Mouse (Mus musculus): ENCODE results near the gene Cav3. TPM values are rescaled to one million over a fixed set of nuclear protein-coding genes. Genes with fewer than 3 reads are reported as not detected.
A peak's percentile ranks its signal among the peaks of the same experiment; 100 is the strongest.

The Cav3 gene
- polyA plus RNA-seq, 1 experiment, result 3.0 TPM

GRCm38 (mm10) chr6:112494620-112495081 is 35.3 kb downstream of the Cav3 start:
- no peak for TF ChIP-seq MAX (IDR thresholded peaks at IDR 0.05)
- TF ChIP-seq CTCF (IDR thresholded peaks at IDR 0.05; ENCODE audit: control insufficient read depth, insufficient read depth, insufficient read length), result peak; percentile 17

GRCm38 (mm10) chr6:112495219-112495618 is 35.9 kb downstream of the Cav3 start:
- H3K79me3 ChIP-seq (ENCODE audit: low read depth), result no peaks in the 10 kb centered on the region
- H3K27me3 ChIP-seq (ENCODE audit: control insufficient read depth, insufficient read depth, insufficient read length), result peaks cover 1% of the 10 kb centered on the region
- H3ac ChIP-seq (ENCODE audit: control insufficient read depth, insufficient read length, low read depth), result no peak overlapping the region
- H3K79me2 ChIP-seq (ENCODE audit: control insufficient read depth, insufficient read depth), result no peaks in the 10 kb centered on the region
- no peaks in the 10 kb centered on the region for H3K36me3 ChIP-seq (ENCODE audit: control insufficient read depth, insufficient read depth)
- no peak overlapping the region for H3K4me3 ChIP-seq (ENCODE audit: insufficient read depth, poor library complexity, severe bottlenecking)
- no peak for TF ChIP-seq CTCF (IDR thresholded peaks at IDR 0.05; ENCODE audit: control insufficient read depth, insufficient read depth, insufficient read length)
- no peak for TF ChIP-seq USF1 (IDR thresholded peaks at IDR 0.05; ENCODE audit: low read depth)
- no peak for TF ChIP-seq MYOG (IDR thresholded peaks at IDR 0.05; ENCODE audit: control insufficient read depth, extremely low read depth, insufficient read length)
- TF ChIP-seq MYOD1 (IDR thresholded peaks at IDR 0.05; ENCODE audit: control insufficient read depth, insufficient read length, low read depth), result no peak
- no peak for TF ChIP-seq CEBPB (IDR thresholded peaks at IDR 0.05; ENCODE audit: low read depth)
- no peak for TF ChIP-seq FOSL1 (IDR thresholded peaks at IDR 0.05; ENCODE audit: insufficient read depth, low read length, poor library complexity, severe bottlenecking)
- no peak for TF ChIP-seq MAX (IDR thresholded peaks at IDR 0.05)

More at GRCm38 (mm10) chr6:112494620-112495081, 35.3 kb downstream of the Cav3 start:
- Histone ChIP-seq H3K27me3 (ENCODE audit: control insufficient read depth, insufficient read depth, insufficient read length) (peaks cover 7% of the 10 kb centered on the region), H3K36me3 (ENCODE audit: control insufficient read depth, insufficient read depth) (no peaks in the 10 kb centered on the region), H3ac (ENCODE audit: control insufficient read depth, insufficient read length, low read depth) (no peak overlapping the region), H3K4me3 (ENCODE audit: insufficient read depth, poor library complexity, severe bottlenecking) (no peak overlapping the region), H3K79me2 (ENCODE audit: control insufficient read depth, insufficient read depth) (no peaks in the 10 kb centered on the region), H3K79me3 (ENCODE audit: low read depth) (no peaks in the 10 kb centered on the region)

- no peaks in the 10 kb centered on the region for H3K27me3 ChIP-seq (ENCODE audit: control insufficient read depth, insufficient read depth, insufficient read length)
- TF ChIP-seq USF1 (IDR thresholded peaks at IDR 0.05; ENCODE audit: low read depth) (no peak), CEBPB (IDR thresholded peaks at IDR 0.05; ENCODE audit: low read depth) (no peak)
- H3ac ChIP-seq (ENCODE audit: control insufficient read depth, insufficient read length, low read depth), result no peak overlapping the region
- H3K79me3 ChIP-seq (ENCODE audit: low read depth), result no peaks in the 10 kb centered on the region
- no peak overlapping the region for H3K4me3 ChIP-seq (ENCODE audit: insufficient read depth, poor library complexity, severe bottlenecking)
- no peaks in the 10 kb centered on the region for H3K36me3 ChIP-seq (ENCODE audit: control insufficient read depth, insufficient read depth)
- no peaks in the 10 kb centered on the region for H3K79me2 ChIP-seq (ENCODE audit: control insufficient read depth, insufficient read depth)
Measured at GRCm38 (mm10) chr6:112496291-112497060, 37.2 kb downstream of the Cav3 start.

GRCm38 (mm10) chr6:112497456-112497855 is 38.2 kb downstream of the Cav3 start:
- Histone ChIP-seq H3K4me3 (ENCODE audit: insufficient read depth, poor library complexity, severe bottlenecking) (no peak overlapping the region), H3ac (ENCODE audit: control insufficient read depth, insufficient read length, low read depth) (no peak overlapping the region), H3K36me3 (ENCODE audit: control insufficient read depth, insufficient read depth) (no peaks in the 10 kb centered on the region), H3K27me3 (ENCODE audit: control insufficient read depth, insufficient read depth, insufficient read length) (no peaks in the 10 kb centered on the region), H3K79me3 (ENCODE audit: low read depth) (no peaks in the 10 kb centered on the region), H3K79me2 (ENCODE audit: control insufficient read depth, insufficient read depth) (no peaks in the 10 kb centered on the region)
- TF ChIP-seq CTCF (IDR thresholded peaks at IDR 0.05; ENCODE audit: control insufficient read depth, insufficient read depth, insufficient read length), result no peak

GRCm38 (mm10) chr6:112498716-112499115 is 39.4 kb downstream of the Cav3 start:
- TF ChIP-seq MYOD1 (IDR thresholded peaks at IDR 0.05; ENCODE audit: control insufficient read depth, insufficient read length, low read depth) (no peak), FOSL1 (IDR thresholded peaks at IDR 0.05; ENCODE audit: insufficient read depth, low read length, poor library complexity, severe bottlenecking) (no peak), CTCF (IDR thresholded peaks at IDR 0.05; ENCODE audit: control insufficient read depth, insufficient read depth, insufficient read length) (no peak), USF1 (IDR thresholded peaks at IDR 0.05; ENCODE audit: low read depth) (no peak), CEBPB (IDR thresholded peaks at IDR 0.05; ENCODE audit: low read depth) (no peak), MAX (IDR thresholded peaks at IDR 0.05) (no peak), MYOG (IDR thresholded peaks at IDR 0.05; ENCODE audit: control insufficient read depth, extremely low read depth, insufficient read length) (no peak)
- no peak overlapping the region for H3K4me3 ChIP-seq (ENCODE audit: insufficient read depth, poor library complexity, severe bottlenecking)
- no peak overlapping the region for H3ac ChIP-seq (ENCODE audit: control insufficient read depth, insufficient read length, low read depth)
- no peaks in the 10 kb centered on the region for H3K27me3 ChIP-seq (ENCODE audit: control insufficient read depth, insufficient read depth, insufficient read length)
- H3K79me3 ChIP-seq (ENCODE audit: low read depth), result no peaks in the 10 kb centered on the region
- H3K79me2 ChIP-seq (ENCODE audit: control insufficient read depth, insufficient read depth), result no peaks in the 10 kb centered on the region
- no peaks in the 10 kb centered on the region for H3K36me3 ChIP-seq (ENCODE audit: control insufficient read depth, insufficient read depth)

GRCm38 (mm10) chr6:112499456-112499855 is 40.2 kb downstream of the Cav3 start:
- TF ChIP-seq CEBPB (IDR thresholded peaks at IDR 0.05; ENCODE audit: low read depth) (no peak), MYOG (IDR thresholded peaks at IDR 0.05; ENCODE audit: control insufficient read depth, extremely low read depth, insufficient read length) (no peak), MAX (IDR thresholded peaks at IDR 0.05) (no peak), FOSL1 (IDR thresholded peaks at IDR 0.05; ENCODE audit: insufficient read depth, low read length, poor library complexity, severe bottlenecking) (no peak), MYOD1 (IDR thresholded peaks at IDR 0.05; ENCODE audit: control insufficient read depth, insufficient read length, low read depth) (no peak), CTCF (IDR thresholded peaks at IDR 0.05; ENCODE audit: control insufficient read depth, insufficient read depth, insufficient read length) (no peak), USF1 (IDR thresholded peaks at IDR 0.05; ENCODE audit: low read depth) (no peak)
- H3K4me3 ChIP-seq (ENCODE audit: insufficient read depth, poor library complexity, severe bottlenecking), result no peak overlapping the region
- no peaks in the 10 kb centered on the region for H3K36me3 ChIP-seq (ENCODE audit: control insufficient read depth, insufficient read depth)
- H3K79me2 ChIP-seq (ENCODE audit: control insufficient read depth, insufficient read depth), result no peaks in the 10 kb centered on the region
- H3ac ChIP-seq (ENCODE audit: control insufficient read depth, insufficient read length, low read depth), result no peak overlapping the region
- H3K27me3 ChIP-seq (ENCODE audit: control insufficient read depth, insufficient read depth, insufficient read length), result no peaks in the 10 kb centered on the region
- H3K79me3 ChIP-seq (ENCODE audit: low read depth), result no peaks in the 10 kb centered on the region

Measured in C2C12 (cell line).